Comparison of ENCODE assay signal across 7 mouse cellular contexts in the genomic region with DNA sequence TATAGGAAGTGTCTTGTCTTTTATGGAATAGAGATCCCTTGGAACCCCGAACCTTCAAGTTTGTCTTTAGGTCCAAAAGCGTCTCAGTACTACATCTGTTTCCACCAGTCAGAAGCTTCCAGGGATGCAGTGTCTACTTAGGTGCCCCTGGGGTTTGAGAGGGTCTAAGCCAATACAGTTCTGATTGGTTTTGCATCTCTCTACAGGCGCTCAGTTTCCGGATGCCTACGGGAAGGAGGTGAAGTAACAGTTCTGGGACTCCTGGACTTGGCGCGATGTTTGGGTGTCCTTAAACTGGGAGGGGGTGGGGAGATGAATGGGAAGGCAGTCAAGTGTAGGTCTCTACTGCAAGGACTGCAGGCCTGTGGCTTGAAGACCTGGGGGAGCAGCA. TPM values are rescaled to one million over a fixed set of nuclear protein-coding genes. Genes with fewer than 3 reads are reported as not detected.
DNase-seq lines count a peak whose midpoint lies in the region; ATAC-seq and TF ChIP-seq lines count a peak whose summit lies in the region.

No protein-coding gene starts in this region.

- H3K4me2 ChIP-seq in limb, embryonic 15.5 days = peak overlapping the region; percentile 89
- peak overlapping the region; percentile 94 for H3K4me2 ChIP-seq in neural tube, embryonic 15.5 days

- peak; percentile 69 for DNase-seq in 3T3-L1 (ENCODE audit: low read depth, low spot score)
- no peak for DNase-seq in left cerebral cortex, adult 18-20 months (ENCODE audit: low spot score in 2 of 2)
- no peak for DNase-seq in left cerebral cortex, postnatal 36 days (ENCODE audit: low spot score in 2 of 2)

- H3K27ac ChIP-seq in limb, embryonic 15.5 days = peak overlapping the region; percentile 94
- H3K27ac ChIP-seq in neural tube, embryonic 15.5 days (replicated peaks) = peak overlapping the region; percentile 89

- intact Hi-C loops in left cerebral cortex, postnatal 36 days (cut with DNase I) = loop anchor here (5.0 kb wide), 1 partner anchor 64 kb away; a partner anchor contains a TSS

- peaks cover 1% of the 10 kb centered on the region for H3K36me3 ChIP-seq in C2C12 (ENCODE audit: control insufficient read depth, insufficient read depth)
- no peaks in the 10 kb centered on the region; the same call in 1 of the 2 replicates for H3K36me3 ChIP-seq in limb, embryonic 15.5 days
- peaks cover 1% of the 10 kb centered on the region; the same call in 1 of the 2 replicates for H3K36me3 ChIP-seq in neural tube, embryonic 15.5 days

- peak overlapping the region; percentile 62 for H3K9ac ChIP-seq in limb, embryonic 15.5 days
- peak overlapping the region; percentile 56 for H3K9ac ChIP-seq in neural tube, embryonic 15.5 days (replicated peaks)

- H3K79me3 ChIP-seq in C2C12 (ENCODE audit: low read depth) = no peaks in the 10 kb centered on the region

- no peak for TF ChIP-seq CTCF in C2C12 (IDR thresholded peaks at IDR 0.05; ENCODE audit: control insufficient read depth, insufficient read depth, insufficient read length)

- H3K9me3 ChIP-seq in limb, embryonic 15.5 days = no peaks in the 10 kb centered on the region
- H3K9me3 ChIP-seq in neural tube, embryonic 15.5 days (replicated peaks) = no peaks in the 10 kb centered on the region

- peaks cover 40% of the 10 kb centered on the region for H3K4me1 ChIP-seq in limb, embryonic 15.5 days
- H3K4me1 ChIP-seq in neural tube, embryonic 15.5 days = peaks cover 35% of the 10 kb centered on the region

- peak; percentile 20 for ATAC-seq in erythroid progenitor cell, adult 5-6 weeks (replicated peaks; ENCODE audit: low FRiP score, poor library complexity, severe bottlenecking)
- no peak for ATAC-seq in limb, embryonic 15.5 days (ENCODE audit: insufficient number of reproducible peaks, low FRiP score, low TSS enrichment, low read depth)
- ATAC-seq in neural tube, embryonic 15.5 days (ENCODE audit: low FRiP score) = no peak

- H3K27me3 ChIP-seq in C2C12 (ENCODE audit: control insufficient read depth, insufficient read depth, insufficient read length) = no peaks in the 10 kb centered on the region
- H3K27me3 ChIP-seq in limb, embryonic 15.5 days = no peaks in the 10 kb centered on the region
- H3K27me3 ChIP-seq in neural tube, embryonic 15.5 days (replicated peaks) = no peaks in the 10 kb centered on the region

- peak overlapping the region; percentile 86 for H3ac ChIP-seq in C2C12 (ENCODE audit: control insufficient read depth, insufficient read length, low read depth)

- peaks cover 18% of the 10 kb centered on the region for H3K79me2 ChIP-seq in C2C12 (ENCODE audit: control insufficient read depth, insufficient read depth)

- 2% methylated on average over 7 of the region's 7 CpGs for WGBS in limb, embryonic 15.5 days
- WGBS in neural tube, embryonic 15.5 days = 2% methylated on average over 7 of the region's 7 CpGs

- H3K4me3 ChIP-seq in C2C12 (ENCODE audit: insufficient read depth, poor library complexity, severe bottlenecking) = peak overlapping the region; percentile 76
- H3K4me3 ChIP-seq in limb, embryonic 15.5 days = peak overlapping the region; percentile 70
- peak overlapping the region; percentile 89 for H3K4me3 ChIP-seq in neural tube, embryonic 15.5 days (replicated peaks)

TF ChIP-seq in C2C12, 6 proteins besides CTCF, POLR2A, EP300 and RAD21:
- TF ChIP-seq CEBPB (IDR thresholded peaks at IDR 0.05; ENCODE audit: low read depth) (no peak), MAX (IDR thresholded peaks at IDR 0.05) (no peak), MYOD1 (IDR thresholded peaks at IDR 0.05; ENCODE audit: control insufficient read depth, insufficient read length, low read depth) (no peak), USF1 (IDR thresholded peaks at IDR 0.05; ENCODE audit: low read depth) (no peak), FOSL1 (IDR thresholded peaks at IDR 0.05; ENCODE audit: insufficient read depth, low read length, poor library complexity, severe bottlenecking) (no peak), MYOG (IDR thresholded peaks at IDR 0.05; ENCODE audit: control insufficient read depth, extremely low read depth, insufficient read length) (no peak)

RNA-seq across cellular contexts. Expression of a gene that starts 0.4 kb away (rescaled TPM):
- polyA plus RNA-seq in C2C12 (2012; fragmentation: generic; extraction: Trizol) = 260 TPM
- total RNA-seq in erythroid progenitor cell, adult 5-6 weeks (2015; ENCODE audit: low replicate concordance) = 258 and 276 TPM in 2 replicates
- 123 and 303 TPM in 2 replicates for total RNA-seq in erythroid progenitor cell, adult 5-6 weeks (2017; ENCODE audit: low replicate concordance)
- polyA plus RNA-seq in limb, embryonic 15.5 days (2015; fragmentation: Nextera tagmentation; extraction: Ambion mirVana) = 325 and 365 TPM in 2 replicates
- 368 and 430 TPM in 2 replicates for polyA plus RNA-seq in neural tube, embryonic 15.5 days (2015; fragmentation: Nextera tagmentation; extraction: Ambion mirVana)
- 100 to 1,000 TPM; 120 to 143 TPM for total RNA-seq in left cerebral cortex, adult 18-20 months (2021)
- total RNA-seq in left cerebral cortex, postnatal 36 days (2021) = 100 to 1,000 TPM; 111 to 130 TPM

RNA-seq across cellular contexts. Expression of a gene that starts 1.1 kb away (rescaled TPM):
- polyA plus RNA-seq in C2C12 (2012; fragmentation: generic; extraction: Trizol) = 10.7 TPM
- total RNA-seq in erythroid progenitor cell, adult 5-6 weeks (2015; ENCODE audit: low replicate concordance) = 0.72 and 0.84 TPM in 2 replicates
- 0.08 and 0.26 TPM in 2 replicates for total RNA-seq in erythroid progenitor cell, adult 5-6 weeks (2017; ENCODE audit: low replicate concordance)
- polyA plus RNA-seq in limb, embryonic 15.5 days (2015; fragmentation: Nextera tagmentation; extraction: Ambion mirVana) = 7.6 and 8.7 TPM in 2 replicates
- polyA plus RNA-seq in neural tube, embryonic 15.5 days (2015; fragmentation: Nextera tagmentation; extraction: Ambion mirVana) = 19.4 and 21.4 TPM in 2 replicates
- 100 to 1,000 TPM; 215 to 224 TPM for total RNA-seq in left cerebral cortex, adult 18-20 months (2021)
- total RNA-seq in left cerebral cortex, postnatal 36 days (2021) = 100 to 1,000 TPM; 239 to 241 TPM

RNA-seq across cellular contexts. Expression of a gene that starts 7.5 kb away (rescaled TPM):
- polyA plus RNA-seq in C2C12 (2012; fragmentation: generic; extraction: Trizol) = 82.7 TPM
- total RNA-seq in erythroid progenitor cell, adult 5-6 weeks (2015; ENCODE audit: low replicate concordance) = 24.9 and 26.0 TPM in 2 replicates
- 15.1 and 27.7 TPM in 2 replicates for total RNA-seq in erythroid progenitor cell, adult 5-6 weeks (2017; ENCODE audit: low replicate concordance)
- polyA plus RNA-seq in limb, embryonic 15.5 days (2015; fragmentation: Nextera tagmentation; extraction: Ambion mirVana) = 132 and 134 TPM in 2 replicates
- polyA plus RNA-seq in neural tube, embryonic 15.5 days (2015; fragmentation: Nextera tagmentation; extraction: Ambion mirVana) = 44.3 and 53.1 TPM in 2 replicates
- total RNA-seq in left cerebral cortex, adult 18-20 months (2021) = 10 to 100 TPM; 15.6 to 17.7 TPM
- 10 to 100 TPM; 18.4 to 18.7 TPM for total RNA-seq in left cerebral cortex, postnatal 36 days (2021)

RNA-seq across cellular contexts. Expression of a gene that starts 16.7 kb away (rescaled TPM):
- polyA plus RNA-seq in C2C12 (2012; fragmentation: generic; extraction: Trizol) = not detected
- total RNA-seq in erythroid progenitor cell, adult 5-6 weeks (2015; ENCODE audit: low replicate concordance) = not detected in 2 replicates
- not detected in 2 replicates for total RNA-seq in erythroid progenitor cell, adult 5-6 weeks (2017; ENCODE audit: low replicate concordance)
- polyA plus RNA-seq in limb, embryonic 15.5 days (2015; fragmentation: Nextera tagmentation; extraction: Ambion mirVana) = 0.28 TPM in 1 of 2 replicates, not detected in the other
- polyA plus RNA-seq in neural tube, embryonic 15.5 days (2015; fragmentation: Nextera tagmentation; extraction: Ambion mirVana) = 0.29 and 0.34 TPM in 2 replicates
- total RNA-seq in left cerebral cortex, adult 18-20 months (2021) = not detected
- total RNA-seq in left cerebral cortex, postnatal 36 days (2021) = under 1 TPM; 0.52 TPM

RNA-seq across cellular contexts. Expression of a gene that starts 19.8 kb away (rescaled TPM):
- not detected for polyA plus RNA-seq in C2C12 (2012; fragmentation: generic; extraction: Trizol)
- 5.9 and 6.8 TPM in 2 replicates for total RNA-seq in erythroid progenitor cell, adult 5-6 weeks (2015; ENCODE audit: low replicate concordance)
- total RNA-seq in erythroid progenitor cell, adult 5-6 weeks (2017; ENCODE audit: low replicate concordance) = 7.3 and 8.1 TPM in 2 replicates
- 4.1 and 5.0 TPM in 2 replicates for polyA plus RNA-seq in limb, embryonic 15.5 days (2015; fragmentation: Nextera tagmentation; extraction: Ambion mirVana)
- 0.19 and 1.9 TPM in 2 replicates for polyA plus RNA-seq in neural tube, embryonic 15.5 days (2015; fragmentation: Nextera tagmentation; extraction: Ambion mirVana)
- total RNA-seq in left cerebral cortex, adult 18-20 months (2021) = under 1 TPM in 1 of 2 experiments, not detected in 1; 0.14 TPM
- not detected for total RNA-seq in left cerebral cortex, postnatal 36 days (2021)

Comparison
In these comparisons a context has a peak if more than half of its experiments do, and no peak if none do; other contexts are left out.
1. RNA of a gene that starts 1.1 kb away (total RNA-seq): 239 to 241 TPM in left cerebral cortex, postnatal 36 days and 215 to 224 TPM in left cerebral cortex, adult 18-20 months; 0.08 to 0.84 TPM in erythroid progenitor cell, adult 5-6 weeks; every median in the first group is over 100 times any median in the second.
2. Peak in every context shown above with its lines, with median percentiles within 50 percentile points of each other: H3K4me3 ChIP-seq.